Mouse (Mus musculus) frontal cortex, postnatal 14 days (tissue): Measurements from ENCODE around the gene Kpna6.

Experiments used
- DNase-seq, 2 experiments: peaks; one replicate each; pipeline ENCODE4 v3.0.0; 2022; ENCODE audit warnings: low spot score in 2 of 2

Kpna6 gene

DNA sequence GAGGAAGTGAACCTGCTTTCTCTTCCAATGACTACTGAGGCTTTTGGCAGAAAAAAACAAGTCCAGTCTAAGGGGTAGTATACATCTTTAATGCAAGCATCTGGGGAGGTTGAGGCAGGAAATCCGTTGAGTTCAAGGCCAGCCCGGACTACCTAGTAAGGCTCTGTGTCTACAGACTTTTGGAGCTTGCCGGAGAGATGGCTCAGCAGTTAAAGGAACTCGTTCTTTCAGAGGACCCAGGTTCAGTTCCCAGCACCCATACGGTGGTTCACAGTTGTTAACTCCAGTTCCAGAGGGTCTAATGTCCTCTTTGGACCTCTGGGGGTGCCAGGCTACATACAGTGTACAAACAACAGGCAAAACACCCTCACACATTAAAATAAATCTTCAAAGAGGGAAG, 54.5 kb downstream of the Kpna6 start:
- DNase-seq: no peak

GRCm38 (mm10) chr4:129617121-129617641, 55.4 kb downstream of the Kpna6 start:
- DNase-seq: no peak

GRCm38 (mm10) chr4:129616631-129617030, 55.9 kb downstream of the Kpna6 start:
- no peak for DNase-seq

DNA sequence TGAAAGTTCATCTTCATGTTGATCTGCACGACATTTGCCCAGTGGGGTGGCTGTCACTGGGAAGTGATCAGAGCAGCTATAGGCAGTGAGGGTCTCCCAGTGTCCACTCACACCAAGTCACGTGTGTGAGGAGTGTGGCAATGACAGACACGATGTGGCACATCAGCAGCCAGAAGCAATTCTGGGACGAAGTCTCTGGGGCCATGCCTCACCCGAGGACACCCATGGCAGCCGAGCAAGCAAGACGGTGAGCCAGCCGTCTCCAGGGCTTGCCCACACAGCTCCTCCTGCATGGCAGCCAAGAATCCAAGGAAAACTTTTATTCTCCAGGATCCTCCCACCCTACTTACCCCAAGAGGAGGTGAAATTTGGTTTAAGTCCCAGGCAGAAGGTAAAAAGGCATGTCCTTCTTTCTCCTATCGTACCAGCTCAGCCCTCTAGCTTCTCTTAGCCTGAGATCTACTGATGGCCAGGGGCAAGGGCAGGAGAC, 56.7 kb downstream of the Kpna6 start:
- no peak for DNase-seq

GRCm38 (mm10) chr4:129614093-129614492, 58.5 kb downstream of the Kpna6 start, which contains the start of gene Dcdc2b:
TSS of gene Dcdc2b (minus strand) at chr4:129614257.
- no peak for DNase-seq

- no peak for DNase-seq
These were observed 62.1 kb downstream of the Kpna6 start for GRCm38 (mm10) chr4:129610472-129610871.

- no peak for DNase-seq
These were observed 62.5 kb downstream of the Kpna6 start for GRCm38 (mm10) chr4:129610026-129610425.

DNA sequence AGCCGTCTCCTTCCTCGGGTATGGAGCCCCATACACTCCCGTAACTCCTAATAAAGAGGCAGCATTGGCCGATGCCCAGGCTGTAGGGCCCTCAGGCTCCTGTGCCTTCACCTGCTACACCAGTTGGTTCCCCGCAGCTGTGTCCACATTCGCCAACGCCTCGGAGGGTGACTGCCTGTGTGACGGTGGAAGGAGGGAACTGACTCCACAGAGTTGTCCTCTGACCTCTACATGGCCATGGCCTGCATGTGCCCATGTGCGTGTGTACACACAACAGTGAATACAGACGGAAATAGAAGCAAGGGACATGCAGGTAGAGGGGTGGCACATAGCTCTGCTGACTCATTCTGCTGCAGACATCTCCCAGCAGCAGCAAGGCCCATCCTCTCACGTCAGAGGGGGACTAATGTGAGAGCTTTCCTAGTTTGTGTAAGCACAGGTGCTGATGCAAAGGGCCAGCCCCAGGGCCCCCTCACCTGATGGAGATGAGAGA, 63.4 kb downstream of the Kpna6 start:
- no peak for DNase-seq

DNA sequence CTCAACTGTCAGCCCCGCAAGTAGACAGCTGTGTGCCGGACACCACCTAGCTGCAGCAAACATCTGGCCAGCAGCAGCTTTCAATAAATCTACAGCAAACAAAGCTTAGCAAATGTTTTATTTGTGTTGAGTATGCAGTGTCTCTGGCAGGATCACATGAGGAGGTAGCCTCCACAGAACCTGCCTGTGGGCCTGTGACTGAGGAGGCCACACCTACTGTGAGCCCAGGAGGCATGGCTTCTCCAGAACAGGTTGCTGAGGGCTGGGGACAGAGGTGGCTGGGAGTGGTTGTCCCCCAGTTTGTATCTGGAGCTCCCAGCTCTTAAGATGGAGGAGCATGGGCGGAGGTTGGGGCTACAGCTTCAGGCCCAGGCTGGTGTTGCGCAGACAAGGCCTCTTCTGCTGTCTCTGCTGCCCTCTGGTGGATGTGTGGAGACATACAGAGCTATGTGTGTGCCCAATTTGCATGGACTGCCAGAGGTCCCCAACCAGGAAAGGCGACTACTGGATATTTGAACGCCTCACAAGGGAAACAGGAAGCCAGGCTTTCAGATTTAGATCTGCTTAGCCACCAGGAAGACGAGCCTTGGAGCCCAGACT, 64.0 kb downstream of the Kpna6 start:
- peak in 1 of 2 experiments; percentile 70 for DNase-seq

DNA sequence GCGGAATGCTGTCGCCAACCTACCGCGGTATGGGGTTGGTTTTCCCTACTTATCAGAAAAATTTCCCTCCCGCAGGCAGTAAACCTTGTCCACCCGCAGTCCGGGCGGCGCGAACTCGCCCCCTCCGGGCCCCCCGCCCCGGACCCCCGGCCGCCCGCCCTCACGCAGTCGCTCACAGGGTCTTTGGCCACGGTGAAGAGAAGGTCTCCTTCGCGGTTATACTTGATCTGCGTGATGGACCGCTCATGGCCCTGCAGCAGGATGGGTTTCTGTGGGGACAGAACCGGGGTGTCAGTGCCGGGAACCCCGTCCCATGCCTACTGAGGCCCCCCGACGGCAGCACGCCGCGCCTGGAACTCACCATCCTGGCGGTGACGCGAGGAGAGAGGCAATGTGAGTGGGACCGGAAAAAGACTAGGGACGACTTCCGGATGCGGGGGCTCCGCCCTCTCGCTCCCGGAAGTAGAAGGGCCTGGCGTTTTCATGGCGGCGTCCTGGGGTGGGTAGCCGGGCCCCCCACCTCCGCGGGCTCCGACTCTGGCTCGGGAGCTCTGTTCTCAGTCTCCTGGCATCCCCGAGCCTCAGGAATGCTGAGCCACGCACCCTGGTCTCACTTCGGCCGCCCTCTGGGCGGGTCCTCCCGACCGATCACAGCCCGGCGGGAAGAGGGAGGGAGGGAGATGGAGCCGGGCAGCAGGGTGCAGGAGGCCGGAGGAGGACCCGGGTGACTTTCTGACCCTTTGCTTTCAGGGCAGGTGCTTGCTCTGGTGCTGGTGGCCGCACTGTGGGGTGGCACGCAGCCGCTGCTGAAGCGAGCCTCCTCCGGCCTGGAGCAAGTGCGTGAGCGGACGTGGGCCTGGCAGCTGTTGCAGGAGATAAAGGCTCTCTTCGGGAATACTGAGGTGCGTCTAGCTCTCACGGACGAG, 72.1 kb downstream of the Kpna6 start, which contains the start of the genes Eif3i and Tmem234:
Gene Eif3i, minus strand, starts transcription at position 416 of the 926 bp plus-strand sequence.
Gene Tmem234, plus strand, starts transcription at position 436 of the 926 bp plus-strand sequence.
- peak; percentile 74 to 76 for DNase-seq
